Mouse (Mus musculus) liver, postnatal 0 days (tissue): ENCODE results near the gene Defb10. TPM values are rescaled to one million over a fixed set of nuclear protein-coding genes. Genes with fewer than 3 reads are reported as not detected.
"Not testable (repeated sequence)": the region's sequence is repeated elsewhere in the genome, so short reads cannot be mapped to it uniquely, and the experiment has no call there.

Experiments used
- ATAC-seq: fragments of 200-750 bp; cut with Nextera tagmentation; 2 replicates; pipeline ENCODE4 v1.8.0; 2017; ENCODE audit warnings: mild to moderate bottlenecking, moderate library complexity
- DNase-seq: peaks from one replicate; pipeline ENCODE4 v3.0.0-alpha.2; 2016
- H3K27ac ChIP-seq: fragments of 300-500 bp; sonication (generic); 2 replicates; pipeline ENCODE4 v1.5.1; 2014; ENCODE audit warnings: antibody characterized with exemption, moderate library complexity, mild to moderate bottlenecking, low read depth
- H3K27me3 ChIP-seq: fragments of 300-500 bp; sonication (generic); 2 replicates; pipeline ENCODE4 v1.6.1; 2014; ENCODE audit warnings: low read length, control low read depth, mixed read lengths; ENCODE audit not compliant: insufficient read depth
- H3K36me3 ChIP-seq: fragments of 300-500 bp; sonication (generic); replicated peaks from 2 replicates; pipeline ENCODE4 v1.6.1; 2014; ENCODE audit warnings: mild to moderate bottlenecking, control low read depth, low read length, moderate library complexity, mixed read lengths; ENCODE audit not compliant: insufficient read depth
- H3K4me1 ChIP-seq: fragments of 300-500 bp; sonication (generic); 2 replicates; pipeline ENCODE4 v1.6.1; 2014; ENCODE audit warnings: antibody characterized with exemption, mild to moderate bottlenecking, control low read depth; ENCODE audit not compliant: insufficient read depth
- H3K4me2 ChIP-seq: fragments of 300-500 bp; sonication (generic); 2 replicates; pipeline ENCODE4 v1.6.1; 2014; ENCODE audit warnings: low read depth, mild to moderate bottlenecking, low read length, moderate library complexity, mixed read lengths
- H3K4me3 ChIP-seq: fragments of 300-500 bp; sonication (generic); 2 replicates; pipeline ENCODE4 v1.5.1; 2014; ENCODE audit warnings: low read depth, low read length
- H3K9ac ChIP-seq: fragments of 300-500 bp; sonication (generic); replicated peaks from 2 replicates; pipeline ENCODE4 v1.6.1; 2014; ENCODE audit warnings: mild to moderate bottlenecking, moderate library complexity
- H3K9me3 ChIP-seq: fragments of 300-500 bp; sonication (generic); 2 replicates; pipeline ENCODE4 v1.6.1; 2016; ENCODE audit warnings: mild to moderate bottlenecking, control low read depth, low read length, mixed read lengths
- WGBS: fragments of 180-500 bp; shearing (Covaris S2); extraction: QIAGEN DNeasy Blood & Tissue Kit; methylation state at CpG from one replicate; pipeline ENCODE4 v1.1.7; 2014; ENCODE audit not compliant: insufficient replicate concordance; 5-methylcytosine and 5-hydroxymethylcytosine counted together
- polyA plus RNA-seq: library from polyadenylated mRNA; unstranded; fragments of >200 nt; fragmentation: Nextera tagmentation; extraction: Ambion mirVana; gene quantifications from 2 replicates; pipeline ENCODE4 v1.2.1, GENCODE M21; 2015

Gene Defb10
- polyA plus RNA-seq, result not detected in 2 replicates

DNA sequence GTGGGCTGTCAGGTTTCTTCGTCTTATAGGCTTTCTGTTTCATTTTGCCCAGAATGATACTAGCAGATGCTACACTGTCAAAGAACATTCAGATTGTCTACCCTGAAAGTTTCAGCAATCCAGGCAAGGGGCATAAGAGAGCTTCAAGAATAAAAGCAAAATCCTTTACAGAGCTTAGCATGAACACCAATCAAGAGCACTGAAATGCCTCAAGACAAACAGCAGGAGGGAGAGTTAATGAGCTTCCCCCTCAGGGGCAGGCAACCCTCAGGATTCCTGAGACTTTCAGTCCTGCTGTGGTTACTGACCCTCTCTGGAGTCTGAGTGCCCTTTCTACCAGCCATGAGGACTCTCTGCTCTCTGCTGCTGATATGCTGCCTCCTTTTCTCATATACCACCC lies at the start of gene Defb10:
Gene Defb10 (plus strand): TSS at position 316 of the 400 bp plus-strand sequence.
- H3K9me3 ChIP-seq, DNase-seq, H3K4me2 ChIP-seq, H3K36me3 ChIP-seq, H3K27me3 ChIP-seq, ATAC-seq, H3K9ac ChIP-seq, H3K4me3 ChIP-seq, H3K4me1 ChIP-seq, H3K27ac ChIP-seq: not testable (repeated sequence)
- 54% methylated on average over 1 of the region's 1 CpGs for WGBS

DNA sequence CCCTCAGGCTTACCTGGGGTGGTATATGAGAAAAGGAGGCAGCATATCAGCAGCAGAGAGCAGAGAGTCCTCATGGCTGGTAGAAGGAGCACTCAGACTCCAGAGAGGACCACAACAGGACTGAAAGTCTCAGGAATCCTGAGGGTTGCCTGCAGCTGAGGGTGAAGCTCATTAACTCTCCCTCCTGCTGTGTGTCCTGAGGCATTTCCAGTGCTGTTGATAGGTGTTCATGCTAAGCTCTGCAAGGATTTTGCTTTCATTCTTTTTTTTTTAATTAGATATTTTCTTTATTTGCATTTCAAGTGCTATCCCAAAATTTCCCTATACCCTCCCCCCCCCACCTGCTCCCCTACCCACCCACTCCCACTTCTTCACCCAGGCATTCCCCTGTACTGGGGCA lies 26.6 kb downstream of the Defb10 start, which contains the start of gene Defb9:
Gene Defb9 (minus strand): TSS at position 101 of the 400 bp plus-strand sequence.
- ATAC-seq, H3K9ac ChIP-seq, H3K36me3 ChIP-seq, H3K27me3 ChIP-seq, H3K27ac ChIP-seq, H3K4me2 ChIP-seq, H3K4me1 ChIP-seq, H3K4me3 ChIP-seq, DNase-seq, H3K9me3 ChIP-seq: not testable (repeated sequence)

DNA sequence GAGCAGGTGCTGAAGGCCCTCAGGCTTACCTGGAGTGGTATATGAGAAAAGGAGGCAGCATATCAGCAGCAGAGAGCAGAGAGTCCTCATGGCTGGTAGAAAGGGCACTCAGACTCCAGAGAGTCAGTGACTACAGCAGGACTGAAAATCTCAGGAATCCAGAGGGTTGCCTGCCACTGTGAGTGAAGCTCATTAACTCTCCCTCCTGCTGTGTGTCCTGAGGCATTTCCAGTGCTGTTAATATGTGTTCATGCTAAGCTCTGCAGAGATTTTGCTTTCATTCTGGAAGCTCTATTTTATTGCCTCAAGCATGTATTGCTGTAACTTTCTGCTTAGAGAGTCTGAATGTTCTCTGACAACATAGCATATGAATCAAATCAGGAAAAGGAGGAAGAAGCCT lies 47.6 kb downstream of the Defb10 start, which contains the start of gene Defb11:
Gene Defb11 (minus strand): TSS at position 123 of the 400 bp plus-strand sequence.
- not testable (repeated sequence) for H3K36me3 ChIP-seq, ATAC-seq, H3K27ac ChIP-seq, H3K27me3 ChIP-seq, H3K9me3 ChIP-seq, DNase-seq, H3K4me3 ChIP-seq, H3K4me1 ChIP-seq, H3K9ac ChIP-seq, H3K4me2 ChIP-seq

Other genes with a start within 250 kb of the Defb10 start
- not detected in 2 replicates for gene Defa26, start 240.7 kb upstream of the Defb10 start, polyA plus RNA-seq
- gene Defa17, start 203.1 kb upstream of the Defb10 start, polyA plus RNA-seq, result not detected in 2 replicates
- not detected in 2 replicates for gene Defa34, start 193.1 kb upstream of the Defb10 start, polyA plus RNA-seq
- not detected in 2 replicates for gene AY761184, start 155.3 kb upstream of the Defb10 start, polyA plus RNA-seq
- not detected in 2 replicates for gene Defa24, start 124.4 kb upstream of the Defb10 start, polyA plus RNA-seq
- gene Defb50, start 35.4 kb upstream of the Defb10 start, polyA plus RNA-seq, result not detected in 2 replicates
- gene Defb2, start 19.0 kb upstream of the Defb10 start, polyA plus RNA-seq, result not detected in 2 replicates
- gene Defb9, start 26.5 kb downstream of the Defb10 start, polyA plus RNA-seq, result not detected in 2 replicates
- not detected in 2 replicates for gene Defb11, start 47.5 kb downstream of the Defb10 start, polyA plus RNA-seq
- gene Defb15, start 73.8 kb downstream of the Defb10 start, polyA plus RNA-seq, result not detected in 2 replicates
- not detected in 2 replicates for gene Defb35, start 79.5 kb downstream of the Defb10 start, polyA plus RNA-seq
- not detected in 2 replicates for gene Defb13, start 87.9 kb downstream of the Defb10 start, polyA plus RNA-seq
- not detected in 2 replicates for gene Fam90a1a, start 99.8 kb downstream of the Defb10 start, polyA plus RNA-seq
- not detected in 2 replicates for gene Ccdc70, start 110.9 kb downstream of the Defb10 start, polyA plus RNA-seq
- gene Atp7b, start 201.4 kb downstream of the Defb10 start, polyA plus RNA-seq, result 4.7 and 5.7 TPM in 2 replicates
- gene Alg11, start 201.8 kb downstream of the Defb10 start, polyA plus RNA-seq, result 7.8 and 8.7 TPM in 2 replicates